In the genomic region with DNA sequence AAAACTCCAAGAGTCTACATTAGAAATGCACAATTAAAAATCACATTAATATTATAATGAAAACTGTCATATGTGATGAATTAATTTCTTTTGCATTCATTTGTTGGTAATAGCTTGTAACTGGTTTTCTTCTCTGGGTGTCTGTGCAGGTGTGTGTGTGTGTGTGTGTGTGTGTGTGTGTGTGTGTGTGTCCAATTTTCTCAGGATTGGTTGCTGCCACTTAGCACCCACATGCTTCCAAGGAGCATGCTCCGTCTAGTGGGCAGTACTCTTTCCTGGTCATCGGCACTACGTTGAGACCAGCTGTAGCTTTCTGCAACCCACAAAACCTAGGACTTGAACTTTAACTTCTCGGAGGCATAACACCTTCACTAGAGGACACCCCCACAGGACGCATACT, we compare ENCODE assay signal across 18 mouse cellular contexts. TPM values are rescaled to one million over a fixed set of nuclear protein-coding genes. Genes with fewer than 3 reads are reported as not detected.
DNase-seq lines count a peak whose midpoint lies in the region; ATAC-seq lines count a peak whose summit lies in the region.
"Had no signal": no experiment of that assay in that cellular context is flagged by ENCODE, and none has a peak within 500 bp of the region (broad histone marks: within the 10 kb centered on the region; RNA-seq: fewer than 3 reads in every experiment).

No protein-coding gene starts in this region.

- no peak overlapping the region for H3K4me2 ChIP-seq in forebrain, embryonic 13.5 days
- H3K4me2 ChIP-seq in forebrain, embryonic 11.5 days (ENCODE audit: low read depth, low read length, severe bottlenecking), result no peak overlapping the region
- no peak overlapping the region for H3K4me2 ChIP-seq in hindbrain, embryonic 15.5 days
- no peak overlapping the region for H3K4me2 ChIP-seq in neural tube, embryonic 13.5 days
- no peak overlapping the region for H3K4me2 ChIP-seq in neural tube, embryonic 14.5 days (ENCODE audit: low read depth, low read length)
- H3K4me2 ChIP-seq: heart, embryonic 12.5 days; limb, embryonic 15.5 days had no signal

- H3K4me3 ChIP-seq in forebrain, embryonic 13.5 days, result no peak overlapping the region
- no peak overlapping the region for H3K4me3 ChIP-seq in forebrain, embryonic 11.5 days (ENCODE audit: low read depth, low read length)
- H3K4me3 ChIP-seq in hindbrain, embryonic 15.5 days, result no peak overlapping the region
- H3K4me3 ChIP-seq in hindbrain, embryonic 10.5 days, result no peak overlapping the region
- no peak overlapping the region for H3K4me3 ChIP-seq in neural tube, embryonic 13.5 days
- no peak overlapping the region for H3K4me3 ChIP-seq in neural tube, embryonic 14.5 days (ENCODE audit: low read depth, low read length)
- H3K4me3 ChIP-seq: embryonic facial prominence, embryonic 10.5 days; heart, embryonic 12.5 days; limb, embryonic 15.5 days had no signal

- H3K9ac ChIP-seq in forebrain, embryonic 13.5 days, result no peak overlapping the region
- H3K9ac ChIP-seq in forebrain, embryonic 11.5 days (ENCODE audit: low read length), result no peak overlapping the region
- H3K9ac ChIP-seq in hindbrain, embryonic 15.5 days, result no peak overlapping the region
- no peak overlapping the region for H3K9ac ChIP-seq in neural tube, embryonic 13.5 days
- H3K9ac ChIP-seq in neural tube, embryonic 14.5 days (replicated peaks; ENCODE audit: low read depth, low read length), result no peak overlapping the region
- H3K9ac ChIP-seq: heart, embryonic 12.5 days; limb, embryonic 15.5 days had no signal

- H3K27me3 ChIP-seq in forebrain, embryonic 13.5 days, result no peaks in the 10 kb centered on the region
- no peaks in the 10 kb centered on the region for H3K27me3 ChIP-seq in forebrain, embryonic 11.5 days (ENCODE audit: control insufficient read depth, insufficient read depth, low read length)
- no peaks in the 10 kb centered on the region for H3K27me3 ChIP-seq in hindbrain, embryonic 15.5 days
- H3K27me3 ChIP-seq in hindbrain, embryonic 10.5 days (ENCODE audit: insufficient read depth, poor library complexity, severe bottlenecking), result no peaks in the 10 kb centered on the region
- H3K27me3 ChIP-seq in neural tube, embryonic 13.5 days, result no peaks in the 10 kb centered on the region
- no peaks in the 10 kb centered on the region for H3K27me3 ChIP-seq in neural tube, embryonic 14.5 days (ENCODE audit: control insufficient read depth, insufficient read depth, low read length)
- H3K27me3 ChIP-seq: heart, embryonic 12.5 days; limb, embryonic 15.5 days had no signal

- no peak overlapping the region for H3K27ac ChIP-seq in forebrain, embryonic 13.5 days
- no peak overlapping the region for H3K27ac ChIP-seq in forebrain, embryonic 11.5 days (ENCODE audit: low read depth, low read length)
- H3K27ac ChIP-seq in hindbrain, embryonic 15.5 days (replicated peaks), result no peak overlapping the region
- H3K27ac ChIP-seq in hindbrain, embryonic 10.5 days, result no peak overlapping the region
- no peak overlapping the region for H3K27ac ChIP-seq in neural tube, embryonic 13.5 days (replicated peaks)
- no peak overlapping the region for H3K27ac ChIP-seq in neural tube, embryonic 14.5 days (ENCODE audit: low read depth, low read length)
- H3K27ac ChIP-seq: embryonic facial prominence, embryonic 10.5 days; limb, embryonic 15.5 days; macrophage had no signal

- peaks cover 75% of the 10 kb centered on the region for H3K36me3 ChIP-seq in forebrain, embryonic 13.5 days (ENCODE audit: poor library complexity, severe bottlenecking)
- H3K36me3 ChIP-seq in forebrain, embryonic 11.5 days (ENCODE audit: control insufficient read depth, insufficient read depth, low read length), result no peaks in the 10 kb centered on the region; the same call in 1 of the 2 replicates
- H3K36me3 ChIP-seq in hindbrain, embryonic 15.5 days, result peaks cover 57% of the 10 kb centered on the region
- H3K36me3 ChIP-seq in hindbrain, embryonic 10.5 days, result peaks cover 91% of the 10 kb centered on the region
- H3K36me3 ChIP-seq in neural tube, embryonic 13.5 days, result peaks cover 83% of the 10 kb centered on the region
- peaks cover 28% of the 10 kb centered on the region for H3K36me3 ChIP-seq in neural tube, embryonic 14.5 days (ENCODE audit: control insufficient read depth, insufficient read depth, low read length)

- no peak for DNase-seq in forebrain, embryonic 11.5 days (ENCODE audit: low spot score)
- DNase-seq in hindbrain, embryonic 10.5 days (ENCODE audit: low spot score), result no peak
- no peak for DNase-seq in neural tube, embryonic 10.5 days (ENCODE audit: extremely low spot score, low spot score)
- no peak for DNase-seq in adrenal gland, postnatal 25 days

- 0 out of 2 replicates have a peak, but pooled peaks cover 5% of the 10 kb centered on the region for H3K4me1 ChIP-seq in forebrain, embryonic 13.5 days
- no peaks in the 10 kb centered on the region for H3K4me1 ChIP-seq in forebrain, embryonic 11.5 days (replicated peaks; ENCODE audit: control insufficient read depth, insufficient read depth, low read length)
- no peaks in the 10 kb centered on the region for H3K4me1 ChIP-seq in hindbrain, embryonic 15.5 days (replicated peaks)
- 0 out of 2 replicates have a peak, but pooled peaks cover 3% of the 10 kb centered on the region for H3K4me1 ChIP-seq in hindbrain, embryonic 10.5 days (replicated peaks)
- 0 out of 2 replicates have a peak, but pooled peaks cover 2% of the 10 kb centered on the region for H3K4me1 ChIP-seq in neural tube, embryonic 13.5 days (replicated peaks)
- no peaks in the 10 kb centered on the region for H3K4me1 ChIP-seq in neural tube, embryonic 14.5 days (ENCODE audit: control insufficient read depth, insufficient read depth, low read length)
- H3K4me1 ChIP-seq: heart, embryonic 12.5 days had no signal

- ATAC-seq in forebrain, embryonic 13.5 days, result peak; percentile 20; the same call in 1 of the 2 replicates
- ATAC-seq in forebrain, embryonic 11.5 days (replicated peaks; ENCODE audit: low FRiP score), result no peak
- ATAC-seq in hindbrain, embryonic 15.5 days (ENCODE audit: low FRiP score, low read depth), result peak; percentile 51; the same call in 1 of the 2 replicates
- peak; percentile 60; the same call in 1 of the 2 replicates for ATAC-seq in neural tube, embryonic 13.5 days (ENCODE audit: low read depth)
- 0 out of 2 replicates have a peak, but pooled peaks have one; percentile 28 for ATAC-seq in neural tube, embryonic 14.5 days (ENCODE audit: low read depth)

- no peaks in the 10 kb centered on the region for H3K9me3 ChIP-seq in forebrain, embryonic 13.5 days (replicated peaks)
- no peaks in the 10 kb centered on the region for H3K9me3 ChIP-seq in forebrain, embryonic 11.5 days (ENCODE audit: control insufficient read depth, low read length)
- H3K9me3 ChIP-seq in hindbrain, embryonic 15.5 days, result no peaks in the 10 kb centered on the region
- no peaks in the 10 kb centered on the region for H3K9me3 ChIP-seq in hindbrain, embryonic 10.5 days
- no peaks in the 10 kb centered on the region for H3K9me3 ChIP-seq in neural tube, embryonic 13.5 days
- no peaks in the 10 kb centered on the region for H3K9me3 ChIP-seq in neural tube, embryonic 14.5 days (ENCODE audit: control insufficient read depth, low read length)
- H3K9me3 ChIP-seq: embryonic facial prominence, embryonic 10.5 days; heart, embryonic 12.5 days; limb, embryonic 15.5 days had no signal

- WGBS in forebrain, embryonic 13.5 days, result 89% methylated on average over 5 of the region's 5 CpGs
- 92% methylated on average over 5 of the region's 5 CpGs for WGBS in forebrain, embryonic 11.5 days
- 91% methylated on average over 5 of the region's 5 CpGs for WGBS in hindbrain, embryonic 15.5 days
- 88% methylated on average over 5 of the region's 5 CpGs for WGBS in hindbrain, embryonic 10.5 days
- 90% methylated on average over 5 of the region's 5 CpGs for WGBS in neural tube, embryonic 13.5 days
- 85% methylated on average over 5 of the region's 5 CpGs for WGBS in neural tube, embryonic 14.5 days

RNA-seq across cellular contexts. Expression of gene Cat, which starts 27.9 kb away (rescaled TPM):
- 67.3 and 69.8 TPM in 2 replicates for polyA plus RNA-seq in forebrain, embryonic 13.5 days (2015; fragmentation: Nextera tagmentation; extraction: Ambion mirVana)
- 137 and 139 TPM in 2 replicates for polyA plus RNA-seq in forebrain, embryonic 11.5 days (2014; fragmentation: Nextera tagmentation; extraction: Ambion mirVana)
- polyA plus RNA-seq in hindbrain, embryonic 15.5 days (2015; fragmentation: Nextera tagmentation; extraction: Ambion mirVana), result 83.5 and 96.8 TPM in 2 replicates
- polyA plus RNA-seq in hindbrain, embryonic 10.5 days (2016; fragmentation: Nextera tagmentation; extraction: Ambion mirVana), result 94.9 and 101 TPM in 2 replicates
- polyA plus RNA-seq in neural tube, embryonic 13.5 days (2015; fragmentation: Nextera tagmentation; extraction: Ambion mirVana), result 92.1 and 93.4 TPM in 2 replicates
- 104 and 113 TPM in 2 replicates for polyA plus RNA-seq in neural tube, embryonic 14.5 days (2014; fragmentation: Nextera tagmentation; extraction: Ambion mirVana)
- total RNA-seq in adrenal gland, postnatal 25 days (2021), result 332 and 416 TPM in 2 replicates

RNA-seq across cellular contexts. Expression of gene Elf5, which starts 45.6 kb away (rescaled TPM):
- polyA plus RNA-seq in forebrain, embryonic 13.5 days (2015; fragmentation: Nextera tagmentation; extraction: Ambion mirVana), result not detected in 2 replicates
- 0.11 and 0.12 TPM in 2 replicates for polyA plus RNA-seq in forebrain, embryonic 11.5 days (2014; fragmentation: Nextera tagmentation; extraction: Ambion mirVana)
- polyA plus RNA-seq in hindbrain, embryonic 15.5 days (2015; fragmentation: Nextera tagmentation; extraction: Ambion mirVana), result 0.05 TPM in 1 of 2 replicates, not detected in the other
- 0.07 TPM in 1 of 2 replicates, not detected in the other for polyA plus RNA-seq in hindbrain, embryonic 10.5 days (2016; fragmentation: Nextera tagmentation; extraction: Ambion mirVana)
- polyA plus RNA-seq in neural tube, embryonic 13.5 days (2015; fragmentation: Nextera tagmentation; extraction: Ambion mirVana), result not detected in 2 replicates
- polyA plus RNA-seq in neural tube, embryonic 14.5 days (2014; fragmentation: Nextera tagmentation; extraction: Ambion mirVana), result not detected in 2 replicates
- total RNA-seq in adrenal gland, postnatal 25 days (2021), result not detected in 2 replicates
- total RNA-seq: adrenal gland, postnatal 36 days; common myeloid progenitor, adult 5-6 weeks; gastrocnemius, postnatal 25 days; heart, adult 18-20 months; heart, postnatal 10 days had no signal
- polyA plus RNA-seq: heart, embryonic 12.5 days; macrophage; neural tube, embryonic 11.5 days had no signal
